ENCODE assay signal across 8 mouse cellular contexts in genomic region chr4:14039513-14040072, GRCm38 (mm10).
DNase-seq lines count a peak whose midpoint lies in the region.

No protein-coding gene starts in this region.

- DNase-seq in Muller cell, postnatal 12 days (ENCODE audit: inconsistent ontology term) = peak; percentile 26
- peak; percentile 32 for DNase-seq in cerebellum, adult 11-12 months
- peak; percentile 28 to 69 for DNase-seq in frontal cortex, adult 2 months (ENCODE audit: extremely low spot score in 1 of 2, low spot score in 1 of 2)
- peak; percentile 18 to 58 for DNase-seq in left cerebral cortex, adult 9 months (ENCODE audit: low spot score in 2 of 2)
- DNase-seq in gastrocnemius, adult 8-10 months (ENCODE audit: low spot score in 2 of 2) = no peak
- no peak for DNase-seq in urinary bladder, postnatal 4 days (ENCODE audit: low spot score in 2 of 2)
- DNase-seq in urinary bladder, postnatal 14 days (ENCODE audit: low spot score) = no peak
- DNase-seq in liver = no peak

Comparison
In these comparisons a context has a peak if more than half of its experiments do, and no peak if none do; other contexts are left out.
1. DNase-seq: peak in Muller cell, postnatal 12 days (single experiment), cerebellum, adult 11-12 months (single experiment), frontal cortex, adult 2 months (2 of 2) and left cerebral cortex, adult 9 months (2 of 2); none in gastrocnemius, adult 8-10 months (0 of 2), urinary bladder, postnatal 4 days (0 of 2), urinary bladder, postnatal 14 days (single experiment) and liver (single experiment).